Mouse (Mus musculus) lung, postnatal 0 days (tissue): ENCODE measurements around the gene Stxbp4. TPM values are rescaled to one million over a fixed set of nuclear protein-coding genes. Genes with fewer than 3 reads are reported as not detected.

ENCODE experiments used
- ATAC-seq: fragments of 200-750 bp; cut with Nextera tagmentation; 2 replicates; pipeline ENCODE4 v1.8.0; 2017; ENCODE audit warnings: moderate library complexity
- DNase-seq: peaks from one replicate; pipeline ENCODE4 v3.0.0-alpha.2; 2016; ENCODE audit warnings: low spot score
- H3K27ac ChIP-seq: fragments of 300-500 bp; sonication (generic); 2 replicates; pipeline ENCODE4 v1.5.1; 2014; ENCODE audit warnings: antibody characterized with exemption, mild to moderate bottlenecking, low read length, mixed read lengths
- H3K27me3 ChIP-seq: fragments of 300-500 bp; sonication (generic); replicated peaks from 2 replicates; pipeline ENCODE4 v1.6.1; 2014; ENCODE audit warnings: low read length, mixed read lengths; ENCODE audit not compliant: insufficient read depth
- H3K36me3 ChIP-seq: fragments of 300-500 bp; sonication (generic); 2 replicates; pipeline ENCODE4 v1.6.1; 2014; ENCODE audit warnings: low read length, mixed read lengths; ENCODE audit not compliant: insufficient read depth
- H3K4me1 ChIP-seq: fragments of 300-500 bp; sonication (generic); 2 replicates; pipeline ENCODE4 v1.6.1; 2014; ENCODE audit warnings: antibody characterized with exemption, low read depth, low read length, mixed read lengths; ENCODE audit not compliant: insufficient read depth
- H3K4me2 ChIP-seq: fragments of 300-500 bp; sonication (generic); replicated peaks from 2 replicates; pipeline ENCODE4 v1.6.1; 2014; ENCODE audit warnings: low read depth, mild to moderate bottlenecking, low read length, moderate library complexity, mixed read lengths
- H3K4me3 ChIP-seq: fragments of 300-500 bp; sonication (generic); 2 replicates; pipeline ENCODE4 v1.5.1; 2014; ENCODE audit warnings: low read depth, low read length
- H3K9ac ChIP-seq: fragments of 300-500 bp; sonication (generic); replicated peaks from 2 replicates; pipeline ENCODE4 v1.6.1; 2014; ENCODE audit warnings: low read depth, mild to moderate bottlenecking
- H3K9me3 ChIP-seq: fragments of 300-500 bp; sonication (generic); 2 replicates; pipeline ENCODE4 v1.6.1; 2016; ENCODE audit warnings: low read length, mixed read lengths
- CTCF ChIP-seq: IDR thresholded peaks from 2 replicates; pipeline ENCODE4 v1.5.1; 2016; ENCODE audit warnings: antibody characterized with exemption, mild to moderate bottlenecking
- EP300 ChIP-seq: IDR thresholded peaks from 2 replicates; pipeline ENCODE4 v1.6.1; 2016; ENCODE audit warnings: antibody characterized with exemption, mild to moderate bottlenecking, control low read depth
- WGBS: fragments of 180-500 bp; shearing (Covaris S2); extraction: QIAGEN DNeasy Blood & Tissue Kit; methylation state at CpG from one replicate; pipeline ENCODE4 v1.1.7; 2014; 5-methylcytosine and 5-hydroxymethylcytosine counted together
- polyA plus RNA-seq: library from polyadenylated mRNA; unstranded; fragments of >200 nt; fragmentation: Nextera tagmentation; extraction: Ambion mirVana; gene quantifications from 2 replicates; pipeline ENCODE4 v1.2.1, GENCODE M21; 2015

Stxbp4 gene
- 4.2 and 6.9 TPM in 2 replicates for polyA plus RNA-seq

- DNase-seq: peak; percentile 97
- under 1% methylated on average over 48 of the region's 48 CpGs for WGBS
- TF ChIP-seq CTCF (peak; percentile 64), EP300 (peak; percentile 93)
Observed at GRCm38 (mm10) chr11:90637440-90638311, at the start of gene Stxbp4, which contains the start of gene Cox11. Gene Stxbp4, minus strand, starts transcription at chr11:90638084. Gene Cox11, plus strand, starts transcription at chr11:90638173.

GRCm38 (mm10) chr11:90687040-90687439 lies 49.2 kb upstream of the Stxbp4 start:
- Histone ChIP-seq H3K4me1 (no peaks in the 10 kb centered on the region), H3K36me3 (no peaks in the 10 kb centered on the region; the same call in 1 of the 2 replicates), H3K4me3 (peak overlapping the region; percentile 63), H3K27ac (peak overlapping the region; percentile 43), H3K9me3 (no peaks in the 10 kb centered on the region), H3K9ac (peak overlapping the region; percentile 51), H3K27me3 (no peaks in the 10 kb centered on the region), H3K4me2 (peak overlapping the region; percentile 83)
- DNase-seq: peak; percentile 22
- TF ChIP-seq EP300 (no peak), CTCF (no peak)
- WGBS: 2% methylated on average over 16 of the region's 17 CpGs
- peak; percentile 45 for ATAC-seq

More at GRCm38 (mm10) chr11:90637440-90638311, at the start of gene Stxbp4, which contains the start of gene Cox11:
- Histone ChIP-seq H3K27ac (peak within 1 kb of the TSS; percentile 90), H3K9me3 (no peaks in the 10 kb centered on the region), H3K27me3 (no peaks in the 10 kb centered on the region), H3K4me1 (peaks cover 3% of the 10 kb centered on the region; the same call in 1 of the 2 replicates), H3K9ac (peak within 1 kb of the TSS; percentile 93), H3K4me2 (peak within 1 kb of the TSS; percentile 78), H3K36me3 (no peaks in the 10 kb centered on the region), H3K4me3 (peak within 1 kb of the TSS; percentile 98)
- ATAC-seq: peak; percentile 97

- H3K4me3 ChIP-seq: peak overlapping the region; percentile 63
- H3K36me3 ChIP-seq: no peaks in the 10 kb centered on the region; the same call in 1 of the 2 replicates
- peak overlapping the region; percentile 43; the same call in 1 of the 2 replicates for H3K27ac ChIP-seq
- WGBS: 63% methylated on average over 13 of the region's 13 CpGs
- peak overlapping the region; percentile 51 for H3K9ac ChIP-seq
- TF ChIP-seq EP300 (no peak), CTCF (no peak)
- ATAC-seq: peak; percentile 23; the same call in 1 of the 2 replicates
- no peaks in the 10 kb centered on the region for H3K4me1 ChIP-seq
- H3K9me3 ChIP-seq: no peaks in the 10 kb centered on the region
- H3K27me3 ChIP-seq: no peaks in the 10 kb centered on the region
- peak overlapping the region; percentile 83 for H3K4me2 ChIP-seq
- DNase-seq: peak; percentile 67
Observed at GRCm38 (mm10) chr11:90686287-90687025, 48.6 kb upstream of the Stxbp4 start.

GRCm38 (mm10) chr11:90685196-90685595 lies 47.3 kb upstream of the Stxbp4 start:
- TF ChIP-seq EP300: no peak
- TF ChIP-seq CTCF: no peak
- Histone ChIP-seq H3K9ac (no peak overlapping the region), H3K4me2 (no peak overlapping the region), H3K9me3 (no peaks in the 10 kb centered on the region), H3K4me3 (no peak overlapping the region), H3K27me3 (no peaks in the 10 kb centered on the region), H3K27ac (no peak overlapping the region), H3K36me3 (no peaks in the 10 kb centered on the region; the same call in 1 of the 2 replicates), H3K4me1 (no peaks in the 10 kb centered on the region)
- DNase-seq (no peak), ATAC-seq (no peak)
- WGBS: 78% methylated on average over 6 of the region's 6 CpGs

- Histone ChIP-seq H3K9me3 (no peaks in the 10 kb centered on the region), H3K4me1 (no peaks in the 10 kb centered on the region), H3K27ac (no peak overlapping the region), H3K4me2 (no peak overlapping the region), H3K27me3 (no peaks in the 10 kb centered on the region), H3K36me3 (no peaks in the 10 kb centered on the region; the same call in 1 of the 2 replicates), H3K9ac (no peak overlapping the region), H3K4me3 (no peak overlapping the region)
- no peak for DNase-seq
- no peak for ATAC-seq
- TF ChIP-seq CTCF: no peak
- TF ChIP-seq EP300: no peak
- WGBS: 58% methylated on average over 6 of the region's 6 CpGs
Observed at GRCm38 (mm10) chr11:90684765-90685164, 46.9 kb upstream of the Stxbp4 start.

- TF ChIP-seq CTCF (no peak), EP300 (no peak)
- Histone ChIP-seq H3K4me2 (no peak overlapping the region), H3K9me3 (no peaks in the 10 kb centered on the region), H3K9ac (no peak overlapping the region), H3K27me3 (no peaks in the 10 kb centered on the region), H3K36me3 (no peaks in the 10 kb centered on the region; the same call in 1 of the 2 replicates), H3K4me3 (no peak overlapping the region), H3K4me1 (no peaks in the 10 kb centered on the region), H3K27ac (no peak overlapping the region)
- no peak for DNase-seq
- ATAC-seq: no peak
Observed at GRCm38 (mm10) chr11:90681171-90681570, 43.3 kb upstream of the Stxbp4 start.
